Mouse (Mus musculus): ENCODE data around the gene Gm14226. TPM values are rescaled to one million over a fixed set of nuclear protein-coding genes. Genes with fewer than 3 reads are reported as not detected.

The Gm14226 gene
- 0.23 and 1.9 TPM in 2 replicates for polyA plus RNA-seq (2012; rRNA removed; ENCODE audit: low replicate concordance)

GRCm38 (mm10) chr2:155018251-155018755 lies at the start of gene Gm14226:
Gene Gm14226, plus strand, starts transcription at chr2:155018266.

GRCm38 (mm10) chr2:155073978-155074765 lies 56.1 kb downstream of the Gm14226 start, which contains the start of gene Ahcy:
Gene Ahcy, minus strand, starts transcription at chr2:155074497.

Other genes with a start within 250 kb of the Gm14226 start
- not detected in 2 replicates for gene Gm14214, start 248.2 kb upstream of the Gm14226 start, polyA plus RNA-seq (2012; rRNA removed; ENCODE audit: low replicate concordance)
- 155 and 533 TPM in 2 replicates for gene Raly, start 227.2 kb upstream of the Gm14226 start, polyA plus RNA-seq (2012; rRNA removed; ENCODE audit: low replicate concordance)
- gene a, start 226.9 kb upstream of the Gm14226 start, polyA plus RNA-seq (2012; rRNA removed; ENCODE audit: low replicate concordance): 4.7 TPM in 1 of 2 replicates, not detected in the other
- gene Eif2s2, start 125.3 kb upstream of the Gm14226 start, polyA plus RNA-seq (2012; rRNA removed; ENCODE audit: low replicate concordance): 13.0 and 15.8 TPM in 2 replicates
- 31.4 and 82.1 TPM in 2 replicates for gene Ahcy, start 56.2 kb downstream of the Gm14226 start, polyA plus RNA-seq (2012; rRNA removed; ENCODE audit: low replicate concordance)
- 10.0 and 18.1 TPM in 2 replicates for gene Itch, start 115.2 kb downstream of the Gm14226 start, polyA plus RNA-seq (2012; rRNA removed; ENCODE audit: low replicate concordance)
- gene Dynlrb1, start 218.3 kb downstream of the Gm14226 start, polyA plus RNA-seq (2012; rRNA removed; ENCODE audit: low replicate concordance): 304 and 549 TPM in 2 replicates